Mouse (Mus musculus): ENCODE measurements around the gene Zfp597.

GRCm38 (mm10) chr16:3852586-3852985 lies 31.8 kb downstream of the Zfp597 start:
- TF ChIP-seq CTCF (IDR thresholded peaks at IDR 0.05; ENCODE audit: low read depth, low read length) (no peak), POLR2A (IDR thresholded peaks at IDR 0.05; ENCODE audit: extremely low read depth, insufficient read depth, low read length) (no peak)

All from liver, adult 2 months (tissue).